Mouse (Mus musculus) limb, embryonic 12.5 days (tissue): ENCODE data around the gene Myoz1. TPM values are rescaled to one million over a fixed set of nuclear protein-coding genes. Genes with fewer than 3 reads are reported as not detected.
A peak's percentile ranks its signal among the peaks of the same experiment; 100 is the strongest.

Experiments used
- ATAC-seq: fragments of 200-750 bp; cut with Nextera tagmentation; 2 replicates; pipeline ENCODE4 v1.8.0; 2017; ENCODE audit warnings: low read depth, moderate TSS enrichment; ENCODE audit not compliant: insufficient number of reproducible peaks, insufficient read depth, low FRiP score, low TSS enrichment
- H3K27ac ChIP-seq: fragments of 300-500 bp; sonication (generic); 2 replicates; pipeline ENCODE4 v1.5.1; 2016; ENCODE audit warnings: mild to moderate bottlenecking, moderate library complexity
- H3K27me3 ChIP-seq: fragments of 300-500 bp; sonication (generic); 2 replicates; pipeline ENCODE4 v1.6.1; 2016; ENCODE audit warnings: mild to moderate bottlenecking, moderate library complexity
- H3K36me3 ChIP-seq: fragments of 300-500 bp; sonication (generic); 2 replicates; pipeline ENCODE4 v1.6.1; 2016; ENCODE audit warnings: mild to moderate bottlenecking, moderate library complexity
- H3K4me1 ChIP-seq: fragments of 300-500 bp; sonication (generic); replicated peaks from 2 replicates; pipeline ENCODE4 v1.6.1; 2016
- H3K4me2 ChIP-seq: fragments of 300-500 bp; sonication (generic); 2 replicates; pipeline ENCODE4 v1.6.1; 2016; ENCODE audit warnings: mild to moderate bottlenecking, moderate library complexity
- H3K4me3 ChIP-seq: fragments of 300-500 bp; sonication (generic); replicated peaks from 2 replicates; pipeline ENCODE4 v1.5.1; 2016; ENCODE audit warnings: mild to moderate bottlenecking
- H3K9ac ChIP-seq: fragments of 300-500 bp; sonication (generic); replicated peaks from 2 replicates; pipeline ENCODE4 v1.6.1; 2016; ENCODE audit warnings: mild to moderate bottlenecking, moderate library complexity
- H3K9me3 ChIP-seq: fragments of 300-500 bp; sonication (generic); 2 replicates; pipeline ENCODE4 v1.6.1; 2016; ENCODE audit warnings: mild to moderate bottlenecking, moderate library complexity
- WGBS: fragments of 180-500 bp; shearing (Covaris S2); methylation state at CpG from one replicate; pipeline ENCODE4 v1.1.7; 2016; 5-methylcytosine and 5-hydroxymethylcytosine counted together
- polyA plus RNA-seq: library from polyadenylated mRNA; unstranded; fragments of >200 nt; fragmentation: Nextera tagmentation; extraction: Ambion mirVana; gene quantifications from 2 replicates; pipeline ENCODE4 v1.2.1, GENCODE M21; 2016

Myoz1 gene
- polyA plus RNA-seq, 1 experiment from 2014 or later: 1.3 TPM

DNA sequence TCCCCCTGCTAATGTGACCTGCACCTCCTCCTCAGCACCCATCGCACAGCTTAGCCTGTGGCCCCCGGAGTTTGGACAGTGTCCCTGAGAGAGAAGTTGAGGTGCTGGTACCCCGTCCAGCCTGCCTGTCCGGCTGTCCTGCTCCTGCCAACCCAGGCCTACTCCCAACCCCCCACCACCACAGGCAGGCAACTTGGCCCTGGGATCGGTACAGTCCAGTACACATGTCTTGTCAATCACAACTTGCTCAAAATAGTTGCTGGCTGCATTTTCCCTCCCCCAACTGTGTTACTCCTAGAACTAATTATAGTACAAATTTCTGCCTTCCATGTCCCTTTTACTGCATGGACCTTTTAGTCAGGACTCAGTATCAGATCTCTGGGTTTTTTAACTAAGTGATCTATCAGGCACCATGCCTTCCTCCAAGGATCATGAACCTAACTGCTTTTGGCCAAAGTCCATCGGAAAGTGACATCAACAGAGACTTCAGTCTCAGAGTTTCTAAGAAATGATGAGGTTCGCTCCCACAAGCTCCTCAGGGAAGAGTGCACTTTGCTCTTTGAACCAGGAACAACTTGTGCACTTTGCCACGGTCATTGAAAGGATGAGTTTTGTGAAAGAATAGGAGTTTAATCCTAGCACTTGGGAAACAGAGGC lies 11.9 kb upstream of the Myoz1 start, which contains the start of gene Synpo2l:
Gene Synpo2l (minus strand): TSS at position 201 of the 657 bp plus-strand sequence.
- Histone ChIP-seq H3K4me2 (no peak within 1 kb of the TSS), H3K9ac (peak within 1 kb of the TSS; percentile 34; the same call in 1 of the 2 replicates), H3K36me3 (no peaks in the 10 kb centered on the region), H3K9me3 (no peaks in the 10 kb centered on the region), H3K27me3 (peaks cover 32% of the 10 kb centered on the region), H3K4me3 (no peak within 1 kb of the TSS), H3K27ac (no peak within 1 kb of the TSS), H3K4me1 (peaks cover 11% of the 10 kb centered on the region)
- no peak for ATAC-seq
- 84% methylated on average over 8 of the region's 8 CpGs for WGBS

GRCm38 (mm10) chr14:20667469-20667868 lies 11.1 kb upstream of the Myoz1 start:
- Histone ChIP-seq H3K9ac (peak overlapping the region; percentile 34; the same call in 1 of the 2 replicates), H3K4me1 (peaks cover 14% of the 10 kb centered on the region), H3K4me3 (no peak overlapping the region), H3K27me3 (peaks cover 41% of the 10 kb centered on the region), H3K27ac (no peak overlapping the region), H3K4me2 (no peak overlapping the region), H3K36me3 (no peaks in the 10 kb centered on the region), H3K9me3 (no peaks in the 10 kb centered on the region)
- WGBS: 71% methylated on average over 1 of the region's 1 CpGs
- ATAC-seq: no peak

DNA sequence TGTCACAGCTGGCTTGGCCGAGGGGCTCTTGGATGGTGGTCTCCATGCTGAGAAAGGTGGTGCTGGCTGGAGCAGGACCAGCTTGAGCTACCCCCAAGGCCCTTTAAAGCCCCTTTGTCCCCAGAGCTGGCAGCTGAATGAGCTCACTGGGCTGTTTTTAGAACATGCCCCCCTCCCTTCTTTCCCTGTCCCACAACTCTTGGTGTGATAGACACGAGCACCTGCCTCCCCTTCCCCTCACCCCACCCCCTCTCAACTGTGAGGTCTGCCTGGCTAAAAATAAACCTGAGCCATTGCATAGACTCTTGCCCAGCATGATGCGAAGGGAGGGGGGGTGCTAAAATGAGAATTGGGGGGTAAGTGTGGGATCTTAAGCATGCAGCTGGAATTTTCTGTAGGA lies 8.1 kb upstream of the Myoz1 start:
- peak overlapping the region; percentile 18; the same call in 1 of the 2 replicates for H3K4me3 ChIP-seq
- peak overlapping the region; percentile 21 for H3K4me2 ChIP-seq
- H3K9ac ChIP-seq: peak overlapping the region; percentile 40; the same call in 1 of the 2 replicates
- ATAC-seq: 0 out of 2 replicates have a peak, but pooled peaks have one; percentile 7
- H3K9me3 ChIP-seq: no peaks in the 10 kb centered on the region
- no peaks in the 10 kb centered on the region for H3K36me3 ChIP-seq
- peak overlapping the region; percentile 75 for H3K27ac ChIP-seq
- peaks cover 35% of the 10 kb centered on the region for H3K27me3 ChIP-seq
- 54% methylated on average over 3 of the region's 3 CpGs for WGBS
- peaks cover 30% of the 10 kb centered on the region for H3K4me1 ChIP-seq

DNA sequence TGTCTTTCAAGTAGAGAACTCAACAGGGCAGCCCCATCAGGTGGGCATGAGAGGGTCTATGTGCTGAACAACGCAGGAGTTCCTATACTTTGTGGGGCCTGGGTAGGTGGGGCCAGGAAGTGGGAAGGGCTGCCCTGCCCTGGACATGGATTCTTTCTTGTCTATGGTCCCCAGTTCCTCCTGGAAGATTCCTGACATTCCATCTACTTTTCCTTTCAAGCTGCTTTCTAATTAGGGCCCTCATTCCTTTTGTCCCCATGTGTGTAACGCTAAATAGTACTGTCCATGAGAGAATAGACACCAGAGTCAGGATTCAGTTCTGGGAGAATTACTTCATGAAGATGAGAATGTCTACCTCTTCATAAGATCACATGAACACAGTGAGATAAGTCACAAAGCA lies 7.3 kb upstream of the Myoz1 start:
- peak overlapping the region; percentile 18; the same call in 1 of the 2 replicates for H3K4me3 ChIP-seq
- peaks cover 32% of the 10 kb centered on the region for H3K27me3 ChIP-seq
- 76% methylated on average over 2 of the region's 2 CpGs for WGBS
- H3K36me3 ChIP-seq: no peaks in the 10 kb centered on the region
- H3K4me2 ChIP-seq: peak overlapping the region; percentile 87
- H3K9me3 ChIP-seq: no peaks in the 10 kb centered on the region
- peak overlapping the region; percentile 75; the same call in 1 of the 2 replicates for H3K27ac ChIP-seq
- H3K9ac ChIP-seq: no peak overlapping the region; the same call in 1 of the 2 replicates
- ATAC-seq: no peak
- peaks cover 30% of the 10 kb centered on the region for H3K4me1 ChIP-seq

DNA sequence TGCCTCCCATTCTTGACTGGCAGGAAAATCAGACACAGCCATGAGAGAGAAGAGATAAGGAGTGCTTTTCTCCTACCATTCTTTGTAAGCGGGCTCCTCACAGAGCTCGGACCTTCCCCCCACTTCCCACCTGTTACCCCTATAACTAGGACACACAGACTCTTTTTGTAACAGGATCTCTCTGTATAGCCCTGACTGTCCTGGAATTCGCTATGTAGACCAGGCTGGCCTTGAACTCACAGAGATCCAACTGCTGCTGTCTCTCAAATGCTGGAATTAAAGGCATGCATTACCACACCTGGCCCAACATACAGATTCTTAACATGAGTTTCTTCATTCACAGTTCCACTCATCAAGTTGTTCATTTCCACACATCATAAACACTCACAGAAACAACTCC lies 6.4 kb upstream of the Myoz1 start:
- no peaks in the 10 kb centered on the region for H3K36me3 ChIP-seq
- peak overlapping the region; percentile 87 for H3K4me2 ChIP-seq
- no peaks in the 10 kb centered on the region for H3K9me3 ChIP-seq
- no peak overlapping the region; the same call in 1 of the 2 replicates for H3K27ac ChIP-seq
- peaks cover 30% of the 10 kb centered on the region for H3K4me1 ChIP-seq
- no peak for ATAC-seq
- WGBS: 81% methylated on average over 3 of the region's 3 CpGs
- peak overlapping the region; percentile 83; the same call in 1 of the 2 replicates for H3K9ac ChIP-seq
- peak overlapping the region; percentile 67 for H3K4me3 ChIP-seq
- H3K27me3 ChIP-seq: peaks cover 27% of the 10 kb centered on the region

DNA sequence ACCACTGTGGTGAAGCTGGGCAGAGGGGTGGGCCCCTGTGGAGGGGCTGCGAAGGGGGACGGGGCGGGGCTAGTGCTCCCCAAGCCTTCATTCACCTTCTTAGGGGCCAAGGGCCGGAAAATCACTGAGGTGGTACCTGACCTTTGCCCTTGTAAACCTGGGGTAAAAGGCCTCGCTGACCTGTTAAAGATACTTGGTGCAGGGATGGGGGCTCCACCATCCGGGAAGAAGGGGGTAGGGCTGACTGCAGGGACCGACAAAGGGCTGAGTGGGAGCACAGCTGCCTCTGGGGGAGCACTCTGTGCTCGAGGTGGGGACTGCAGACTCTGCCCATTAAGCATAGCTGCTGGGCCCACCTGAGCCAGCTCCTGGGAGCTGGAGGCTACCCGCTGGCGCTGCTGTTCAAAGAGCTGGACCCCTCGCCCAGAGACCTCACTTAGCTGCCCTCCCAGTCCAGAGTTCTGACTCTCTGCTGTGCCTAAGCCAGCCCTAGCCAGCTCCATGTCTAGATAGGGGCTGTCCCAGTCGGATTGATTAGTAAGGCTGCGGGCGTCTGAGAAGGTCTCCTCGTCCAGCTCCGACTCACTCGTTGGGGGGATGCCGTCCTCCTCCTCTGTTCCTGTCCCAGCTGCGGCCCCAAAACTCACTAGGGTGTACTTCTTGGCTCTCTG lies 5.5 kb upstream of the Myoz1 start:
- Histone ChIP-seq H3K27me3 (peaks cover 22% of the 10 kb centered on the region), H3K4me1 (peaks cover 30% of the 10 kb centered on the region), H3K9ac (peak overlapping the region; percentile 83), H3K4me3 (peak overlapping the region; percentile 67), H3K4me2 (peak overlapping the region; percentile 87), H3K27ac (peak overlapping the region; percentile 96), H3K36me3 (no peaks in the 10 kb centered on the region), H3K9me3 (no peaks in the 10 kb centered on the region)
- 12% methylated on average over 19 of the region's 19 CpGs for WGBS
- peak; percentile 29; the same call in 1 of the 2 replicates for ATAC-seq

- peaks cover 19% of the 10 kb centered on the region for H3K27me3 ChIP-seq
- no peaks in the 10 kb centered on the region for H3K9me3 ChIP-seq
- 1% methylated on average over 52 of the region's 52 CpGs for WGBS
- H3K9ac ChIP-seq: peak overlapping the region; percentile 83
- peak overlapping the region; percentile 67 for H3K4me3 ChIP-seq
- H3K4me2 ChIP-seq: peak overlapping the region; percentile 87
- peak overlapping the region; percentile 96 for H3K27ac ChIP-seq
- ATAC-seq: peak; percentile 58
- no peaks in the 10 kb centered on the region for H3K36me3 ChIP-seq
- H3K4me1 ChIP-seq: peaks cover 30% of the 10 kb centered on the region
These were observed 4.7 kb upstream of the Myoz1 start for GRCm38 (mm10) chr14:20660827-20661660.

- Histone ChIP-seq H3K36me3 (no peaks in the 10 kb centered on the region), H3K27me3 (peaks cover 13% of the 10 kb centered on the region), H3K4me2 (no peak overlapping the region), H3K4me3 (no peak overlapping the region), H3K9ac (no peak overlapping the region), H3K9me3 (no peaks in the 10 kb centered on the region), H3K4me1 (peaks cover 27% of the 10 kb centered on the region), H3K27ac (no peak overlapping the region)
- no peak for ATAC-seq
- WGBS: 96% methylated on average over 7 of the region's 7 CpGs
These were observed 3.3 kb upstream of the Myoz1 start for GRCm38 (mm10) chr14:20659687-20660086.

GRCm38 (mm10) chr14:20658902-20659301 lies 2.6 kb upstream of the Myoz1 start:
- no peaks in the 10 kb centered on the region for H3K9me3 ChIP-seq
- ATAC-seq: no peak
- H3K4me1 ChIP-seq: peaks cover 20% of the 10 kb centered on the region
- H3K4me2 ChIP-seq: no peak overlapping the region
- no peak overlapping the region for H3K9ac ChIP-seq
- WGBS: 83% methylated on average over 6 of the region's 6 CpGs
- no peak overlapping the region for H3K27ac ChIP-seq
- H3K27me3 ChIP-seq: peaks cover 13% of the 10 kb centered on the region
- no peaks in the 10 kb centered on the region for H3K36me3 ChIP-seq
- no peak overlapping the region for H3K4me3 ChIP-seq

- H3K27me3 ChIP-seq: peaks cover 9% of the 10 kb centered on the region
- H3K4me1 ChIP-seq: peaks cover 20% of the 10 kb centered on the region
- H3K9me3 ChIP-seq: no peaks in the 10 kb centered on the region
- H3K27ac ChIP-seq: no peak overlapping the region
- H3K4me3 ChIP-seq: no peak overlapping the region
- H3K4me2 ChIP-seq: no peak overlapping the region
- H3K9ac ChIP-seq: no peak overlapping the region
- no peak for ATAC-seq
- no peaks in the 10 kb centered on the region for H3K36me3 ChIP-seq
These were observed 2.0 kb upstream of the Myoz1 start for GRCm38 (mm10) chr14:20658326-20658725.

GRCm38 (mm10) chr14:20655731-20656130 lies 609 bp downstream of the Myoz1 start:
- ATAC-seq: no peak
- Histone ChIP-seq H3K36me3 (no peaks in the 10 kb centered on the region), H3K27me3 (no peaks in the 10 kb centered on the region), H3K4me1 (peaks cover 5% of the 10 kb centered on the region; the same call in 1 of the 2 replicates), H3K27ac (no peak overlapping the region), H3K9ac (no peak overlapping the region), H3K4me3 (no peak overlapping the region), H3K4me2 (no peak overlapping the region), H3K9me3 (no peaks in the 10 kb centered on the region)
- 74% methylated on average over 9 of the region's 9 CpGs for WGBS
